Mouse (Mus musculus): ENCODE measurements around the gene Arhgef3. TPM values are rescaled to one million over a fixed set of nuclear protein-coding genes. Genes with fewer than 3 reads are reported as not detected.

The Arhgef3 gene
- polyA plus RNA-seq, 1 experiment from 2014 or later, result 37.3 TPM

- Histone ChIP-seq H3K36me3 (ENCODE audit: insufficient read depth, low read length) (no peaks in the 10 kb centered on the region), H3K9ac (replicated peaks; ENCODE audit: low read depth) (no peak overlapping the region), H3K9me3 (ENCODE audit: low read length) (no peaks in the 10 kb centered on the region), H3K27me3 (replicated peaks; ENCODE audit: insufficient read depth, low read length) (no peaks in the 10 kb centered on the region), H3K27ac (ENCODE audit: low read length) (no peak overlapping the region), H3K4me2 (replicated peaks; ENCODE audit: low read depth, low read length) (no peak overlapping the region), H3K4me1 (ENCODE audit: insufficient read depth, low read depth, low read length) (no peaks in the 10 kb centered on the region), H3K4me3 (ENCODE audit: low read depth, low read length) (no peak overlapping the region)
- 61% methylated on average over 4 of the region's 4 CpGs for WGBS
- DNase-seq (ENCODE audit: low spot score) (no peak), ATAC-seq (no peak)
- TF ChIP-seq EP300 (IDR thresholded peaks at IDR 0.05) (no peak), CTCF (IDR thresholded peaks at IDR 0.05) (no peak)
These were observed 189.7 kb downstream of the Arhgef3 start for GRCm38 (mm10) chr14:27304408-27304807.

GRCm38 (mm10) chr14:27308761-27309160 is 194.1 kb downstream of the Arhgef3 start:
- ATAC-seq, result no peak

GRCm38 (mm10) chr14:27310559-27311242 is 196.0 kb downstream of the Arhgef3 start:
- ATAC-seq, result no peak
- Histone ChIP-seq H3K36me3 (ENCODE audit: insufficient read depth, low read length) (no peaks in the 10 kb centered on the region), H3K9ac (replicated peaks; ENCODE audit: low read depth) (no peak overlapping the region), H3K9me3 (ENCODE audit: low read length) (no peaks in the 10 kb centered on the region), H3K4me2 (replicated peaks; ENCODE audit: low read depth, low read length) (no peak overlapping the region), H3K27me3 (replicated peaks; ENCODE audit: insufficient read depth, low read length) (no peaks in the 10 kb centered on the region), H3K4me1 (ENCODE audit: insufficient read depth, low read depth, low read length) (no peaks in the 10 kb centered on the region), H3K4me3 (ENCODE audit: low read depth, low read length) (no peak overlapping the region), H3K27ac (ENCODE audit: low read length) (no peak overlapping the region)
- no peak for TF ChIP-seq CTCF (IDR thresholded peaks at IDR 0.05)
- no peak for TF ChIP-seq EP300 (IDR thresholded peaks at IDR 0.05)
- WGBS, result 64% methylated on average over 4 of the region's 4 CpGs
- DNase-seq (ENCODE audit: low spot score), result no peak

More at GRCm38 (mm10) chr14:27308761-27309160, 194.1 kb downstream of the Arhgef3 start:
- H3K9me3 ChIP-seq (ENCODE audit: low read length), result no peaks in the 10 kb centered on the region
- no peaks in the 10 kb centered on the region for H3K36me3 ChIP-seq (ENCODE audit: insufficient read depth, low read length)
- 39% methylated on average over 3 of the region's 3 CpGs for WGBS
- H3K27me3 ChIP-seq (replicated peaks; ENCODE audit: insufficient read depth, low read length), result no peaks in the 10 kb centered on the region
- TF ChIP-seq CTCF (IDR thresholded peaks at IDR 0.05) (no peak), EP300 (IDR thresholded peaks at IDR 0.05) (no peak)
- DNase-seq (ENCODE audit: low spot score), result no peak
- no peak overlapping the region for H3K9ac ChIP-seq (replicated peaks; ENCODE audit: low read depth)
- no peak overlapping the region for H3K4me3 ChIP-seq (ENCODE audit: low read depth, low read length)
- no peak overlapping the region for H3K27ac ChIP-seq (ENCODE audit: low read length)
- no peak overlapping the region for H3K4me2 ChIP-seq (replicated peaks; ENCODE audit: low read depth, low read length)
- no peaks in the 10 kb centered on the region for H3K4me1 ChIP-seq (ENCODE audit: insufficient read depth, low read depth, low read length)

GRCm38 (mm10) chr14:27312380-27312779 is 197.7 kb downstream of the Arhgef3 start:
- ATAC-seq (no peak), DNase-seq (ENCODE audit: low spot score) (no peak)
- Histone ChIP-seq H3K27ac (ENCODE audit: low read length) (no peak overlapping the region), H3K9ac (replicated peaks; ENCODE audit: low read depth) (no peak overlapping the region), H3K4me1 (ENCODE audit: insufficient read depth, low read depth, low read length) (no peaks in the 10 kb centered on the region; the same call in 1 of the 2 replicates), H3K9me3 (ENCODE audit: low read length) (no peaks in the 10 kb centered on the region), H3K36me3 (ENCODE audit: insufficient read depth, low read length) (no peaks in the 10 kb centered on the region), H3K4me2 (replicated peaks; ENCODE audit: low read depth, low read length) (no peak overlapping the region), H3K4me3 (ENCODE audit: low read depth, low read length) (no peak overlapping the region), H3K27me3 (replicated peaks; ENCODE audit: insufficient read depth, low read length) (no peaks in the 10 kb centered on the region)
- WGBS, result 77% methylated on average over 1 of the region's 1 CpGs
- TF ChIP-seq EP300 (IDR thresholded peaks at IDR 0.05) (no peak), CTCF (IDR thresholded peaks at IDR 0.05) (no peak)

GRCm38 (mm10) chr14:27315737-27316136 is 201.0 kb downstream of the Arhgef3 start:
- no peaks in the 10 kb centered on the region for H3K9me3 ChIP-seq (ENCODE audit: low read length)
- TF ChIP-seq EP300 (IDR thresholded peaks at IDR 0.05) (no peak), CTCF (IDR thresholded peaks at IDR 0.05) (no peak)
- H3K27ac ChIP-seq (ENCODE audit: low read length), result no peak overlapping the region
- H3K4me1 ChIP-seq (ENCODE audit: insufficient read depth, low read depth, low read length), result no peaks in the 10 kb centered on the region; the same call in 1 of the 2 replicates
- DNase-seq (ENCODE audit: low spot score) (no peak), ATAC-seq (no peak)
- no peaks in the 10 kb centered on the region for H3K27me3 ChIP-seq (replicated peaks; ENCODE audit: insufficient read depth, low read length)
- H3K4me2 ChIP-seq (replicated peaks; ENCODE audit: low read depth, low read length), result no peak overlapping the region
- H3K36me3 ChIP-seq (ENCODE audit: insufficient read depth, low read length), result no peaks in the 10 kb centered on the region
- H3K9ac ChIP-seq (replicated peaks; ENCODE audit: low read depth), result no peak overlapping the region
- 84% methylated on average over 6 of the region's 6 CpGs for WGBS
- no peak overlapping the region for H3K4me3 ChIP-seq (ENCODE audit: low read depth, low read length)

- no peaks in the 10 kb centered on the region; the same call in 1 of the 2 replicates for H3K4me1 ChIP-seq (ENCODE audit: insufficient read depth, low read depth, low read length)
- TF ChIP-seq CTCF (IDR thresholded peaks at IDR 0.05) (no peak), EP300 (IDR thresholded peaks at IDR 0.05) (no peak)
- H3K9ac ChIP-seq (replicated peaks; ENCODE audit: low read depth), result no peak overlapping the region
- ATAC-seq (no peak), DNase-seq (ENCODE audit: low spot score) (no peak)
- no peak overlapping the region for H3K4me2 ChIP-seq (replicated peaks; ENCODE audit: low read depth, low read length)
- WGBS, result 52% methylated on average over 8 of the region's 8 CpGs
- H3K27ac ChIP-seq (ENCODE audit: low read length), result no peak overlapping the region
- no peaks in the 10 kb centered on the region for H3K36me3 ChIP-seq (ENCODE audit: insufficient read depth, low read length)
- no peak overlapping the region for H3K4me3 ChIP-seq (ENCODE audit: low read depth, low read length)
- H3K27me3 ChIP-seq (replicated peaks; ENCODE audit: insufficient read depth, low read length), result no peaks in the 10 kb centered on the region
- no peaks in the 10 kb centered on the region for H3K9me3 ChIP-seq (ENCODE audit: low read length)
These were observed 202.4 kb downstream of the Arhgef3 start for GRCm38 (mm10) chr14:27317146-27317545.

All from lung, postnatal 0 days (tissue).